Mouse (Mus musculus): ENCODE measurements around the gene Tmem223. TPM values are rescaled to one million over a fixed set of nuclear protein-coding genes. Genes with fewer than 3 reads are reported as not detected.
A peak's percentile ranks its signal among the peaks of the same experiment; 100 is the strongest.

The Tmem223 gene
- polyA plus RNA-seq (2015; fragmentation: Nextera tagmentation; extraction: Ambion mirVana), result 53.8 and 57.3 TPM in 2 replicates

DNA sequence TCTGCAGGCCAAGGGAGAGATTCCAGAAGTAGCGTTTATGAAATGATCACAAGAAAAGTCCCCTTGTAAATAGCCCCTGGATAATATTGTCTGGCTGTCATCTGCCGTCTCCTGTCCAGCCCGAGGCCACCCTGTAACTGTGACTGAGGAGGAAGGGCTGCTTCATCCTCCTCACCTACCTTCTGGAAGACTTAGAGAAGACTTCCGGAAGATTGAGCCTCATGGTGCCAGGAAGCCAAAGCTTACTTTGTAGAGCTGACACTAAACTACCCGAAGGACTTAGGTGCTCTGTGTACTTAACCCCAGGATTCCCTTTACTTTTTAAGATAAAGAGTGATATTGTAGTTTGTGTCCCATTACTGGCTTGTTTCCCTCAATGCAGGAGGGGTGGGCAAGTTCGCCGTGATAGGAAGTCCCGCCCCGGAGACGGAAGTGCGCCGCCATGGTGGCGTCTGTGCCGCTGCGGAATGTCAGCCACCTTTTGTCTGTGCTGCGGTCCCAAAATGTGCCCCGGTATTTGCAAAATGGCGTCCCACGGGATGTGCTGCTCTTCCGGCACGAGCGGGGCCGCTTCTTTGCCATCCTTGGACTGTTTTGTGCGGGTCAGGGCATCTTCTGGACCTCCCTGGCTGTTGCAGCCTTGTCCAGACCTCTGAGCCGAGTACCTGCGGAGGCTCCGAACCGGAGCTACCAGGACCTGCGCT lies at the start of gene Tmem223:
Gene Tmem223 (plus strand): TSS at position 430 of the 704 bp plus-strand sequence.
- H3K9ac ChIP-seq, result peak within 1 kb of the TSS; percentile 81
- no peak for ATAC-seq (ENCODE audit: insufficient read depth)
- H3K4me1 ChIP-seq (replicated peaks), result peaks cover 41% of the 10 kb centered on the region
- peaks cover 69% of the 10 kb centered on the region for H3K36me3 ChIP-seq (replicated peaks)
- no peaks in the 10 kb centered on the region for H3K9me3 ChIP-seq (replicated peaks)
- H3K4me3 ChIP-seq (replicated peaks), result peak within 1 kb of the TSS; percentile 80
- peak within 1 kb of the TSS; percentile 92 for H3K4me2 ChIP-seq
- peak within 1 kb of the TSS; percentile 85 for H3K27ac ChIP-seq (replicated peaks)
- 13% methylated on average over 29 of the region's 29 CpGs for WGBS (ENCODE audit: insufficient replicate concordance)
- no peaks in the 10 kb centered on the region for H3K27me3 ChIP-seq

DNA sequence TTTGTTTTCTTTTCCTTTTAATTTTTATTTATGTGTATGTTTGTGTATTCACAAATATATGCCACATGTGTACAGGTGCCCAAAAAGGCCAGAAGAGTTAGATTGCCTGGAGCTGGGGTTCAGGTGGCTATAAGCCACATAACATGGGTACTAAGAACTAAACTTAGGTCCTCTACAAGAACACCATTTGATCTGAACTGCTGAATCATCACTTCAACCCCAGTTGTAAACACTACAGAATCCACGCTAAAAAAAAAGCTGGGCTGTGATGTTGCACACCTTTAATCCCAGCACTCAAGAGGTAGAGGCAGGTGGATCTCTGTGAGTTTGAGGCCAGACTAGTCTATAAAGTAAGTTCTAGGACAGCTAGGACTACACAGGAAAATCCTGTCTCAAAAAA lies 49.4 kb upstream of the Tmem223 start:
- H3K4me2 ChIP-seq, result peak overlapping the region; percentile 74
- H3K9ac ChIP-seq, result 0 out of 2 replicates have a peak overlapping the region, but pooled peaks have one; percentile 4

DNA sequence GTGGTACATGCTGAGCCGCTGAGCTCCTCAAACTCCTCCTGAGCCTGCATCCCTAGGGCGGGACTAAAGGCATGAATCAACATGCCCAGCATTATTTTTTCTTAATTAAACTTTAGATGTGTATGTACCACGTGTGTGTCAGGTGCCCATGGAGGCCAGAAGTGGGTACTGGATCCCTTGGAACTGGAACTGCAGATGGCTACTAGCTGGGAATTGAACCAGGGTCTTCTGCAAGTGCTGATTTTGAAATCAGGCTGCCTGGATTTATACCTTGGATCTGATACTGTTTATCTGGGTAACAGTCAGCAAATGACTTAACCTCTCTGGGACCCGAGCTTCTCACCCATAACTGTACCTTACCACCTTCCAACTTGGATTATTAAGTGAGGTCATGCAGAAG lies 48.8 kb upstream of the Tmem223 start:
- H3K4me1 ChIP-seq (replicated peaks), result peaks cover 68% of the 10 kb centered on the region
- no peaks in the 10 kb centered on the region for H3K9me3 ChIP-seq (replicated peaks)
- peak overlapping the region; percentile 74 for H3K4me2 ChIP-seq
- H3K27ac ChIP-seq (replicated peaks), result peak overlapping the region; percentile 99
- no peak for ATAC-seq (ENCODE audit: insufficient read depth)
- peak overlapping the region; percentile 81 for H3K9ac ChIP-seq
- peak overlapping the region; percentile 72 for H3K4me3 ChIP-seq (replicated peaks)
- H3K27me3 ChIP-seq, result no peaks in the 10 kb centered on the region
- 39% methylated on average over 4 of the region's 4 CpGs for WGBS (ENCODE audit: insufficient replicate concordance)
- H3K36me3 ChIP-seq (replicated peaks), result peaks cover 31% of the 10 kb centered on the region

More for the DNA sequence above, 49.4 kb upstream of the Tmem223 start:
- Histone ChIP-seq H3K27me3 (no peaks in the 10 kb centered on the region), H3K4me3 (replicated peaks) (peak overlapping the region; percentile 72), H3K27ac (replicated peaks) (peak overlapping the region; percentile 99), H3K4me1 (replicated peaks) (peaks cover 67% of the 10 kb centered on the region), H3K9me3 (replicated peaks) (no peaks in the 10 kb centered on the region), H3K36me3 (replicated peaks) (peaks cover 24% of the 10 kb centered on the region)
- no peak for ATAC-seq (ENCODE audit: insufficient read depth)
- WGBS (ENCODE audit: insufficient replicate concordance), result 46% methylated on average over 1 of the region's 1 CpGs

DNA sequence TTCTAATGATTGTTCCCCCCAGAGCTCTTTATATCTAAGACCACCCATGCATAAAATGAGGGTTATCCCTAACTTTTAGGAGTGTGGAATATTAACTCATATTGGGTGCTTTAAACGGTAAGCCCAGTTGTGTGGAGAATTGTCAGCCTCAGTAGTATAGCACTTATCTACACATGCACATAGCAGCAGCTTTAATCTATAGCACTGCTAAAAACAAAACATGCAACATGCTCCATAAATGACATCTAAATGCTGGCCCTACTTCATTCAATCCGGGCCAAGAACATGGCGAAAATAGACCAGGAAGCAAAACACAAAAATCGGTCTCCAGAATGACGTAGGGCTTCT lies 48.3 kb upstream of the Tmem223 start:
- H3K4me3 ChIP-seq (replicated peaks), result peak overlapping the region; percentile 72
- H3K9ac ChIP-seq, result peak overlapping the region; percentile 81
- H3K27me3 ChIP-seq, result no peaks in the 10 kb centered on the region
- H3K36me3 ChIP-seq (replicated peaks), result peaks cover 32% of the 10 kb centered on the region
- H3K4me1 ChIP-seq (replicated peaks), result peaks cover 65% of the 10 kb centered on the region
- ATAC-seq (ENCODE audit: insufficient read depth), result peak; percentile 7
- peak overlapping the region; percentile 74 for H3K4me2 ChIP-seq
- no peaks in the 10 kb centered on the region for H3K9me3 ChIP-seq (replicated peaks)
- 0% methylated on average over 5 of the region's 5 CpGs for WGBS (ENCODE audit: insufficient replicate concordance)
- H3K27ac ChIP-seq (replicated peaks), result peak overlapping the region; percentile 99

DNA sequence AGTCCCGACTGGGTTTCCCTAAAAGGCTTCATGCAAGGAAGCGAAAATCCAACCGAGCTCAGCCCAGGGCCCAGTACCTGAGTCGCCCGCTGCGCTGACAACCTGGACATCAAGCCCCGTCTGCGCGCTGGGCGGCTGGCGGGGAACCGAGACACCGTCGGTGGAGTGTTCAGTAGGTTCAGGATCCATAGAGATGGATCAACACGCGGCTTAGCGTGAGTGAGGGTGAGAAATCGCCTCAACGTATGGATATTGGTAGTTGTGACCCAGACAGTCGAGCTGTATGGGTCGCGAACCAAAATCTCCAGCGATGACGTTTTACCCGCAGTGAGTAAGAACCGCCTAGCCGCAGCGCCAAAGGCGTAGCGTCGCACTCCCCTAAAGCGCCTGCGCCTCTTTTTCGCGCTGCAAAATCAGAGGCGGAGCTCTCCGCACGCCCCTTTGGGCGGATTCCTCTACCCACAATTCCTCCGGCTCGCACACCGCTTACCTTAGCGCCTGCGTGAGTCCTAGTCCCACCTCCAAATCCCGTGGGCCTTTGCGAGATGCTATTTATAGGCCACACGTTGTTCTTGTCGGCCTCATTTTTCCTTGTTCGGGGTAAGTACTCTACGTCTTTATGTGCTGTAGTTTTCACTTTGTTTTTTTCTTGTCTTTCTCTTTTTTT lies 47.8 kb upstream of the Tmem223 start, which contains the start of gene Slc3a2:
Gene Slc3a2 (minus strand): TSS at position 463 of the 667 bp plus-strand sequence.
- WGBS (ENCODE audit: insufficient replicate concordance), result under 1% methylated on average over 50 of the region's 50 CpGs
- peaks cover 60% of the 10 kb centered on the region for H3K4me1 ChIP-seq (replicated peaks)
- H3K4me3 ChIP-seq (replicated peaks), result peak within 1 kb of the TSS; percentile 72
- H3K4me2 ChIP-seq, result peak within 1 kb of the TSS; percentile 74
- no peaks in the 10 kb centered on the region for H3K27me3 ChIP-seq
- peak within 1 kb of the TSS; percentile 82 for H3K9ac ChIP-seq
- peak within 1 kb of the TSS; percentile 99 for H3K27ac ChIP-seq (replicated peaks)
- peak; percentile 90 for ATAC-seq (ENCODE audit: insufficient read depth)
- no peaks in the 10 kb centered on the region for H3K9me3 ChIP-seq (replicated peaks)
- peaks cover 32% of the 10 kb centered on the region for H3K36me3 ChIP-seq (replicated peaks)

DNA sequence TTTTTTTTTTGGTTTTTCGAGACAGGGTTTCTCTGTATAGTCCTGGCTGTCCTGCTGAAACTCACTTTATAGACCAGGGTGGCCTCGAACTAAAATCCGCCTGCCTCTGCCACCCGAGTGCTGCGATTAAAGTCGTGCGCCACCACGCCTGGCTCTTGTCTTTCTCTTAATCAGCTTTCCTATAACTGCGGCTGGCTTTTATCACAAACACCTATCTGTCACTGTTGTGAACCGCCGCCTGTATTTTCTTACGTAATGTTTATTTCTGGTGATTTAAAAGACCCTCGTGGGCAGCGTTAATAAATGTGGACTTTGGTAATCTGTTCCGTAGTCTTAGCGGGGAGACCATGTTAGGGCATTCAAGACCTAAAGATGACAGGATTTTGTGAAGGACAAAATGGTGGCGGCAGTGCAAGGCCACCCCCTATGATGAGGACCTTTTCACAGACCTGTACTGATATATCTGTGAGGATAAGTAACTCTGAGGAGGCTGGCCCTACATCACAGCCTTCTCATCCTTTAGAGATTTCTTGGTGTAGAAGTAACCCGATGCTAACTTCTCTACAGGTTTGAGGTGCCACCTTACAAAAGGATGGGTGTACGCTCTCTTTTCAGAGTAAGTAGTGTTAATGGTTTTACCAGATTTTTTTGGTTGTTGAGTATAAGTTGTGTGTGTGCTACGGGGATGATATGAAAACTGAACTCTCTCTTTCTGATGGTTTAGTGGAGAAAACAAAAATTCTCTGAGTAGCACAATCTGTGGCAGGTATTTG lies 47.0 kb upstream of the Tmem223 start:
- Histone ChIP-seq H3K4me1 (replicated peaks) (peaks cover 53% of the 10 kb centered on the region), H3K9me3 (replicated peaks) (no peaks in the 10 kb centered on the region), H3K36me3 (replicated peaks) (peaks cover 32% of the 10 kb centered on the region), H3K4me2 (peak overlapping the region; percentile 74), H3K27me3 (no peaks in the 10 kb centered on the region), H3K4me3 (replicated peaks) (peak overlapping the region; percentile 72), H3K9ac (peak overlapping the region; percentile 82), H3K27ac (replicated peaks) (peak overlapping the region; percentile 99)
- ATAC-seq (ENCODE audit: insufficient read depth), result no peak
- under 1% methylated on average over 20 of the region's 20 CpGs for WGBS (ENCODE audit: insufficient replicate concordance)

DNA sequence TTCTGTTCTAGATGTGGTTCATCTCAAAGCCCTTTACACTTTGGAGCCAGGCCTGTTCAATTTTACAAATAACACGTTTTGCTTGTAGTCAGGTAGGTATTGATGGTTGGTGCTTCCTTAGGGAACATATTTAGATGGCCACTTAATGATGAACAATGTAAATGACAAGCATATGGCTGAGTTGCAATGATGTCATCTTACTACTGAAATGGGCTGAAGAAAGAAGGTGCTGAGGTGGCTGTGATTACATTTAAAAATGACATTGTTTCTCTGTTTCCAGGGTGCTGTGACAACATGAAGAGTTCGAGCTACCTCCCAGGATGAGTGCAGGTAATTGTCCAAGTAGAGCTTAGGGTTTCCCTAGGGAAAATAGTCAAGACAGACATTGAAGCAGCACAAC lies 46.4 kb upstream of the Tmem223 start:
- Histone ChIP-seq H3K4me1 (replicated peaks) (peaks cover 50% of the 10 kb centered on the region), H3K27ac (replicated peaks) (peak overlapping the region; percentile 99), H3K4me3 (replicated peaks) (peak overlapping the region; percentile 72), H3K4me2 (peak overlapping the region; percentile 74), H3K36me3 (replicated peaks) (peaks cover 32% of the 10 kb centered on the region), H3K9ac (peak overlapping the region; percentile 82), H3K27me3 (no peaks in the 10 kb centered on the region), H3K9me3 (replicated peaks) (no peaks in the 10 kb centered on the region)
- ATAC-seq (ENCODE audit: insufficient read depth), result no peak
- 1% methylated on average over 2 of the region's 2 CpGs for WGBS (ENCODE audit: insufficient replicate concordance)

DNA sequence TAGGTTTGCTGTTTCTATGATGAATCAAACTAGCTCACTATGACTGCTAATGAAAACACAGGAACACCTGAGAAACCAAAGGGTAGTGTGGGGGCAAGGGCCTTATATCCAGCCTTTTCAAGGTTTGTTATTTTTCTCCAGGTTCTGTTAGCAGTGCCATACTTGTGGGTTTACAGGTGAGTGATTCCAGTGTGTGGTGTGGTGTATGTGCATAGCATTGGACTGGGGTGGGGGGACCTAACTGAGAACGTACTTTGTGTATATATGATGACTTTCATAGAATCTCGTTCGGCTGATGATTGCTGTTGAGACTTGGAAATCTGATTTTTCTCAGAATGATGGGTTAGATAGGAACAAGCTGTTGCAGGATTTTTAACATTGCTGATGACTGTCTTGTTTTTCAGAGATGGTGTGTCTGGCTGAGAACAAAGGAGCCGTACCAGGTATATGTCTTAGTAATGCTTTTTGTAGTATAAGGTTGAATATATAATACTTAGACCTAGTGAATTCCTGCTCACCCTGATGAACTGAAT lies 45.6 kb upstream of the Tmem223 start:
- 25% methylated on average over 4 of the region's 4 CpGs for WGBS (ENCODE audit: insufficient replicate concordance)
- Histone ChIP-seq H3K9ac (peak overlapping the region; percentile 82), H3K4me3 (replicated peaks) (peak overlapping the region; percentile 72), H3K4me2 (peak overlapping the region; percentile 74), H3K27me3 (no peaks in the 10 kb centered on the region), H3K36me3 (replicated peaks) (peaks cover 32% of the 10 kb centered on the region), H3K4me1 (replicated peaks) (peaks cover 46% of the 10 kb centered on the region), H3K27ac (replicated peaks) (peak overlapping the region; percentile 99), H3K9me3 (replicated peaks) (no peaks in the 10 kb centered on the region)
- no peak for ATAC-seq (ENCODE audit: insufficient read depth)

DNA sequence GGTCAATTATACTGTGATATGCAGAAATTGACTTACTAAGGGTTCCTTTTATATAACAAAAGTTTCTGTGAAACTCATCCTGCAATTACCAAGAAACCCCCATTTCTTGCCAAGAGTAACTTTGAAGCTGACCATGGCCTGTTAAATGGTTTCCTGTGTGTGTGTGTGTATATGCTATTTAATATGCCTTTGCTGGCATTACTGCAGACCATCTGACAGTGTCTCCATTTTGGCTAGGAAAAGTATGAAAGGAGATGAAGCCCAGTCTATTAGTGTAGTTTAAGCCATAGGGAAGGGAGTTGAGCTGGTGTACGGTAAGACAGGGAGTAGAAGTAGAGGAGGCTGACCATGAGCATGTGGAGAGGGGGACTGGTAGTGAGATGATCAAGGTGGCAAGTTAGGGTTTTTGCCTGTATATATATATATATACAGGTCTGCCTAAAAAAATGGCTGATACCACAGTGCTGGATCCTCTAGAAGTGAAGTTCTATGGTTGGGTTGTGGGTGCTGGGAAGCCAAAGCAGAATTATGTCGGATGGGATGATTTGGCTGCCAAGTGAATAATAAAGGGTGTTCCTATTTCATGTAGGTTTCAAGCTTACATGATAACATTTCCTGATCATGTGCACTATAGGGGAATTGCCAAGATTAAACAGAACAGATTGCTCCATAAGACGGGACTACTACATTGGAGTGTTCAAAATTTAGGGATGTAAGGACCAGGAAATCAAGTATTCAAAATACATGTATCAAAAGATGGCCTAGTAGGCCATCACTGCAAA lies 44.0 kb upstream of the Tmem223 start:
- WGBS (ENCODE audit: insufficient replicate concordance), result 24% methylated on average over 3 of the region's 3 CpGs

DNA sequence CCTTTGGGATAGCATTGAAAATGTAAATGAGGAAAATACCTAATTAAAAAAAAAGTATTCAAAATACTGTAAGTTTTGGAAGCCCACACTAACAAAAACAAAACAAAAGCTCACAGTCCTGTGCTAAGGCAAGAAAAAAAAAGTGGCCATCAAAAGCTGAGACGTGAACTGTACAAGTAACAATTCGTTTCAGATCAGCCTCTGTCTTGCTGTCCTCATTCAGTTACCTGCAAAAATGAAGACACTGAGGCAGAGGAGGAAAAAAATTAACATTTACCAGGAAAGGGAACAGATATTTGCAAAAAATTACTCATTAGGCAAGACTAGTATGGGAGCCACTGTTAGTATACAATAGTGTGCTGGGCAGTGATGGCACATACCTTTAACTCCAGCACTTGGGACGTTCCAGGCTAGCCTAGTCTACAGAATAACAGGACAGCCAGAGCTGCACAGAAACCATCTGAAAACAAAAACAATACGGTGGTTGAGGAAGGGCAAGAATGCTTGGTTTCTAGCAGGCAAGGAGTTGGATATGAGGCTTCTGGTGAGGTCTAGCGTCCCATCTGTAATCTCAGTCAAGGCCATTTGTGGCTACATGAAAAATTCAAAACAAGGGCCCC lies 43.2 kb upstream of the Tmem223 start:
- 0 out of 2 replicates have a peak, but pooled peaks cover under 1% of the 10 kb centered on the region for H3K27me3 ChIP-seq
- H3K4me3 ChIP-seq (replicated peaks), result no peak overlapping the region
- no peak overlapping the region for H3K9ac ChIP-seq
- peak overlapping the region; percentile 64 for H3K27ac ChIP-seq (replicated peaks)
- no peak overlapping the region for H3K4me2 ChIP-seq
- H3K4me1 ChIP-seq (replicated peaks), result peaks cover 28% of the 10 kb centered on the region
- WGBS (ENCODE audit: insufficient replicate concordance), result 9% methylated on average over 5 of the region's 5 CpGs
- no peaks in the 10 kb centered on the region for H3K9me3 ChIP-seq (replicated peaks)
- H3K36me3 ChIP-seq (replicated peaks), result peaks cover 32% of the 10 kb centered on the region
- ATAC-seq (ENCODE audit: insufficient read depth), result no peak

More for the DNA sequence above, 44.0 kb upstream of the Tmem223 start:
- no peak for ATAC-seq (ENCODE audit: insufficient read depth)
- no peak overlapping the region for H3K27ac ChIP-seq (replicated peaks)
- H3K36me3 ChIP-seq (replicated peaks), result peaks cover 32% of the 10 kb centered on the region
- H3K4me3 ChIP-seq (replicated peaks), result no peak overlapping the region
- no peaks in the 10 kb centered on the region for H3K9me3 ChIP-seq (replicated peaks)
- H3K4me1 ChIP-seq (replicated peaks), result peaks cover 32% of the 10 kb centered on the region
- H3K27me3 ChIP-seq, result no peaks in the 10 kb centered on the region
- H3K9ac ChIP-seq, result no peak overlapping the region
- H3K4me2 ChIP-seq, result no peak overlapping the region

Measured in liver, embryonic 15.5 days (tissue).